9 mouse cellular contexts compared by ENCODE assay signal in genomic region chr13:64903585-64904208, GRCm38 (mm10). TPM values are rescaled to one million over a fixed set of nuclear protein-coding genes. Genes with fewer than 3 reads are reported as not detected.
DNase-seq lines count a peak whose midpoint lies in the region; ATAC-seq and TF ChIP-seq lines count a peak whose summit lies in the region.
"Had no signal": no experiment of that assay in that cellular context is flagged by ENCODE, and none has a peak within 500 bp of the region (broad histone marks: within the 10 kb centered on the region; RNA-seq: fewer than 3 reads in every experiment).

TSS of gene Cntnap3 (minus strand) at chr13:64903955.

- H3K27ac ChIP-seq in testis, adult 2 months (ENCODE audit: control insufficient read depth, insufficient read depth, low read depth, low read length): no peak within 1 kb of the TSS
- no peak within 1 kb of the TSS for H3K27ac ChIP-seq in forebrain, embryonic 12.5 days
- no peak within 1 kb of the TSS for H3K27ac ChIP-seq in liver, embryonic 11.5 days (ENCODE audit: low read depth, low read length)
- H3K27ac ChIP-seq: liver, embryonic 15.5 days had no signal

- H3K9me3 ChIP-seq in forebrain, embryonic 12.5 days: 0 out of 2 replicates have a peak, but pooled peaks cover 3% of the 10 kb centered on the region
- H3K9me3 ChIP-seq in liver, embryonic 11.5 days (ENCODE audit: control insufficient read depth, low read length): no peaks in the 10 kb centered on the region
- H3K9me3 ChIP-seq: liver, embryonic 15.5 days had no signal

- DNase-seq in testis, postnatal 14 days (ENCODE audit: low spot score): no peak
- DNase-seq in kidney, postnatal 10 days: peak; percentile 47
- DNase-seq in liver, embryonic 11.5 days (ENCODE audit: low spot score): no peak
- peak; percentile 70 to 78 for DNase-seq in right cerebral cortex, postnatal 10 days (ENCODE audit: low spot score in 2 of 2)
- DNase-seq in lung, postnatal 14 days: no peak
- no peak for DNase-seq in T-cell, adult 2 months (ENCODE audit: low spot score)

- TF ChIP-seq CTCF in testis, adult 2 months (IDR thresholded peaks at IDR 0.05; ENCODE audit: control insufficient read depth, insufficient read depth, insufficient replicate concordance, low read depth, low read length): peak; percentile 25; the same call in 1 of the 2 replicates

- WGBS in forebrain, embryonic 12.5 days: 5% methylated on average over 16 of the region's 16 CpGs
- WGBS in liver, embryonic 11.5 days: 16% methylated on average over 16 of the region's 16 CpGs

- no peak within 1 kb of the TSS for H3K9ac ChIP-seq in forebrain, embryonic 12.5 days
- H3K9ac ChIP-seq in liver, embryonic 11.5 days (ENCODE audit: low read depth, low read length): no peak within 1 kb of the TSS
- H3K9ac ChIP-seq: liver, embryonic 15.5 days had no signal

- H3K4me3 ChIP-seq in testis, adult 2 months (ENCODE audit: control insufficient read depth, low read depth, low read length): peak within 1 kb of the TSS; percentile 46
- peak within 1 kb of the TSS; percentile 23 for H3K4me3 ChIP-seq in forebrain, embryonic 12.5 days (replicated peaks)
- H3K4me3 ChIP-seq in liver, embryonic 11.5 days (ENCODE audit: low read depth, low read length): no peak within 1 kb of the TSS
- H3K4me3 ChIP-seq: liver, embryonic 15.5 days had no signal

- peaks cover 6% of the 10 kb centered on the region; the same call in 1 of the 2 replicates for H3K4me1 ChIP-seq in testis, adult 2 months (ENCODE audit: control insufficient read depth, insufficient read depth, low read length)
- H3K4me1 ChIP-seq in forebrain, embryonic 12.5 days: 0 out of 2 replicates have a peak, but pooled peaks cover 3% of the 10 kb centered on the region
- no peaks in the 10 kb centered on the region for H3K4me1 ChIP-seq in liver, embryonic 11.5 days (replicated peaks; ENCODE audit: control insufficient read depth, insufficient read depth, low read length)
- H3K4me1 ChIP-seq: liver, embryonic 15.5 days had no signal

- H3K36me3 ChIP-seq in testis, adult 2 months (ENCODE audit: control insufficient read depth, insufficient read depth, low read length): no peaks in the 10 kb centered on the region
- no peaks in the 10 kb centered on the region for H3K36me3 ChIP-seq in forebrain, embryonic 12.5 days (replicated peaks)
- H3K36me3 ChIP-seq in liver, embryonic 11.5 days (ENCODE audit: control insufficient read depth, insufficient read depth, low read length): no peaks in the 10 kb centered on the region
- H3K36me3 ChIP-seq: liver, embryonic 15.5 days had no signal

- ATAC-seq in forebrain, embryonic 12.5 days (ENCODE audit: low FRiP score): peak; percentile 88; the same call in 1 of the 2 replicates
- ATAC-seq in liver, embryonic 11.5 days (replicated peaks; ENCODE audit: low FRiP score): no peak; the same call in 1 of the 2 replicates

- TF ChIP-seq POLR2A in testis, adult 2 months (IDR thresholded peaks at IDR 0.05; ENCODE audit: control insufficient read depth, low read depth, low read length): no peak

- peak within 1 kb of the TSS; percentile 48 for H3K4me2 ChIP-seq in forebrain, embryonic 12.5 days
- peak within 1 kb of the TSS; percentile 45; the same call in 1 of the 2 replicates for H3K4me2 ChIP-seq in liver, embryonic 11.5 days
- H3K4me2 ChIP-seq: liver, embryonic 15.5 days had no signal

- no peaks in the 10 kb centered on the region for H3K27me3 ChIP-seq in testis, adult 2 months (ENCODE audit: control insufficient read depth, insufficient read depth, low read length)
- no peaks in the 10 kb centered on the region for H3K27me3 ChIP-seq in forebrain, embryonic 12.5 days
- H3K27me3 ChIP-seq in liver, embryonic 11.5 days (replicated peaks; ENCODE audit: control insufficient read depth, insufficient read depth, low read length): no peaks in the 10 kb centered on the region
- H3K27me3 ChIP-seq: liver, embryonic 15.5 days had no signal

RNA-seq across cellular contexts. Expression of gene Cntnap3, which starts in this region (rescaled TPM):
- polyA plus RNA-seq in testis, adult 2 months (2012; rRNA removed): 0.14 and 0.15 TPM in 2 replicates
- 0.65 TPM in 2 replicates for polyA plus RNA-seq in forebrain, embryonic 12.5 days (2016; fragmentation: Nextera tagmentation; extraction: Ambion mirVana)
- 0.07 and 0.08 TPM in 2 replicates for polyA plus RNA-seq in liver, embryonic 11.5 days (2014; fragmentation: Nextera tagmentation; extraction: Ambion mirVana)
- polyA plus RNA-seq: liver, embryonic 15.5 days had no signal

Comparison
In these comparisons a context has a peak if more than half of its experiments do, and no peak if none do; other contexts are left out.
1. Peak in ATAC-seq, H3K4me3 ChIP-seq and H3K4me2 ChIP-seq in forebrain, embryonic 12.5 days; RNA of the gene not detected or under 1 TPM.
2. DNase-seq: peak in kidney, postnatal 10 days (single experiment) and right cerebral cortex, postnatal 10 days (2 of 2); none in testis, postnatal 14 days (single experiment), liver, embryonic 11.5 days (single experiment), lung, postnatal 14 days (single experiment) and T-cell, adult 2 months (single experiment).